Mouse (Mus musculus) forebrain, embryonic 10.5 days (tissue): ENCODE data around the gene Cdk11b. TPM values are rescaled to one million over a fixed set of nuclear protein-coding genes. Genes with fewer than 3 reads are reported as not detected.
A peak's percentile ranks its signal among the peaks of the same experiment; 100 is the strongest.
"Not testable (repeated sequence)": the region's sequence is repeated elsewhere in the genome, so short reads cannot be mapped to it uniquely, and the experiment has no call there.

ENCODE experiments used
- DNase-seq: peaks from one replicate; pipeline ENCODE4 v3.0.0-alpha.2; 2017; ENCODE audit warnings: low spot score; ENCODE audit errors: extremely low spot score
- H3K27ac ChIP-seq: fragments of 300-500 bp; sonication (generic); 2 replicates; pipeline ENCODE4 v1.5.1; 2016; ENCODE audit warnings: mild to moderate bottlenecking
- H3K27me3 ChIP-seq: fragments of 300-500 bp; sonication (generic); 2 replicates; pipeline ENCODE4 v1.6.1; 2016; ENCODE audit warnings: mild to moderate bottlenecking; ENCODE audit not compliant: poor library complexity, severe bottlenecking
- H3K36me3 ChIP-seq: fragments of 300-500 bp; sonication (generic); replicated peaks from 2 replicates; pipeline ENCODE4 v1.6.1; 2016; ENCODE audit warnings: mild to moderate bottlenecking, moderate library complexity
- H3K4me1 ChIP-seq: fragments of 300-500 bp; sonication (generic); 2 replicates; pipeline ENCODE4 v1.6.1; 2016
- H3K4me3 ChIP-seq: fragments of 300-500 bp; sonication (generic); 2 replicates; pipeline ENCODE4 v1.5.1; 2016; ENCODE audit warnings: mild to moderate bottlenecking, moderate library complexity
- H3K9me3 ChIP-seq: fragments of 300-500 bp; sonication (generic); 2 replicates; pipeline ENCODE4 v1.6.1; 2016; ENCODE audit warnings: mild to moderate bottlenecking, moderate library complexity
- WGBS: fragments of 180-500 bp; shearing (Covaris S2); methylation state at CpG from one replicate; pipeline ENCODE4 v1.1.7; 2016; 5-methylcytosine and 5-hydroxymethylcytosine counted together
- polyA plus RNA-seq: library from polyadenylated mRNA; unstranded; fragments of >200 nt; fragmentation: Nextera tagmentation; extraction: Ambion mirVana; gene quantifications from 2 replicates; pipeline ENCODE4 v1.2.1, GENCODE M21; 2016

Gene Cdk11b
- polyA plus RNA-seq, 1 experiment from 2014 or later, result 83.9 TPM

DNA sequence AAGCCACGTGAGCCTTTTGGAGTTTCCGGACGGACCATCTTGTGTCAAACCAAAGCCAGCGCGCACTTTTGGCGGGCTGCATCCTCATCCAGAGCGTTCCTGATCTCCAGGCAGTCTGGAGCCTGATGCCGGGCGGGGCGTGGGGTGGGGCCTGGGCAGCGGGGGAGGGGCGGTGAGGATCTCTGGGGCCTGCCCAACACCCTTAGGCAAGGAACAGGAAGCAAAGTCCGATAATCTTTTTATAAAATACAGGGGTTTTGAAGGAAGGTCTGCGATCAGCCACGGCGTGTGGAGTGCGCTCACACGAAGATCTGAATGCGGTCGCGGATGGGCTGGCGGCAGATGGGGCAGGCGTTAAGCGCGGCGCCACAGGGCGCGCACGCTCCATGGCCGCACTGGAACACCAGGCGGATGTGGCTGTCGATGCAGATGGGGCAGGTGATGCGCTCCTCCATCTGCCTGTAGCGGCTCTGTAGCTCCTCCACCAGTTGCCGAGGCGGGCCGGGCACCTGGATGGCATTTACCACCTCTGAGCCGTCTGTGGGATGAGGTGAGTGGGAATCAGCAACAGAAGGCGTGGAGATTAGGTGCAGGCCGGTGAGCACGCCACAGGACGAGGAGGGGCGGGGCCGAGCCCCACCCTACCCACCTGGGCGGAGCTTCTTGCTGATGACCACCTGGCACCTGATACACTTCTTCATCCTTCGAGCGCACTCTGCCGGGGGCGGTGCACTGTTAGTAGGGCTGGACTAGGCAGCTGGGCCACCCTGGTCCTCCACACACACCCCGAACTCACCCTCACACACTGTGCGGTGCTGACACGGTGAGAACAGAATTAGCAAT, 30.0 kb downstream of the Cdk11b start:
- peaks cover 45% of the 10 kb centered on the region for H3K36me3 ChIP-seq
- peak overlapping the region; percentile 60 for H3K27ac ChIP-seq
- H3K4me3 ChIP-seq, result peak overlapping the region; percentile 51
- peak; percentile 45 for DNase-seq
- H3K4me1 ChIP-seq, result peaks cover 41% of the 10 kb centered on the region
- peaks cover 73% of the 10 kb centered on the region for H3K27me3 ChIP-seq
- no peaks in the 10 kb centered on the region for H3K9me3 ChIP-seq
- whole genome bisulfite sequencing, result 2% methylated on average over 52 of the region's 52 CpGs

DNA sequence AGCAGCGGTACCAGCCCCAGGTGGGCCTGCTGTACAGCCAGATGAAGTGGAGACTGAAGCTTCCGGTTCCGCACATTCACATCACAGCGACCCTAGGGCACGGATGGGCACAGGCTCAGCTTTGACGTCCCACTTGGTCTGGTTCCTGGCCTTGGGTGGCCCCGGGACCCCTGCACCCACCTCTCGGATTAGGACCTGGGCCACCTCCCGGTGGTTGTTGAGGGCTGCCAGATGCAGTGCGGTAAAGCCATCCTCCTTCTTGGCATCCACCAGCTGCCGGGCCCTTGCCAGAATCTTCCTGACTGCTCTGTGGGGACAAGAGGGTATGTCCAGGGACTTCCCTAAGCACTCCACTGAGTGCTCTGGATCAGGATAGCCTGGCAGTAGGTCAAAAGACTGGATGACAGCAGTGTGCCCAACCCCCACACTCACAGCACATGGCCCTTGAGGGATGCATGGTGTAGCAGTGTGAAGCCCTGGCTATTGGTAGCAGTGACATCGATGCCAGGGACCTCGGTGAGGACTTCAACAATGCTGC, 31.6 kb downstream of the Cdk11b start:
- Histone ChIP-seq H3K9me3 (no peaks in the 10 kb centered on the region), H3K27ac (no peak overlapping the region), H3K36me3 (peaks cover 35% of the 10 kb centered on the region), H3K4me3 (no peak overlapping the region; the same call in 1 of the 2 replicates), H3K4me1 (peaks cover 40% of the 10 kb centered on the region), H3K27me3 (peaks cover 62% of the 10 kb centered on the region)
- DNase-seq, result no peak
- WGBS, result 90% methylated on average over 13 of the region's 13 CpGs

DNA sequence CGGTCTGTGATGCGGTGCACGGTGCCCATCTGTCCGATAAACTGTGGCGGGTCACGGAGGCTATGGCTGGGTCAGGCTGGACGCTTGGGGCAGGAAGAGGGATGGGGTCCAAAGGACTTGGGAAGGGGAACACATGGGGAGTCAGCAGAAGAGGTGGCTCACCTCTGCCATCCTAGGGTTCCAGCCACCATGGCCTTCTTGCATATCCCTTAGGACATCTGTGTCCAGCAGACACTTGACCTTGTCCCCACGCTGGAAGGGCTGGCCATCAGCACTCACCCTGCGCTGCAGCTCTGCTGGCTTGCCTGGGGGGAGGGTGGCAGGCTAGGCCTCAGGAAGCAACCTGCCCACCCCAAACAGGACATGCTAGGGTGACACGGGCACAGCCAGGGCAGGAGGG, 34.3 kb downstream of the Cdk11b start:
- Histone ChIP-seq H3K4me3 (no peak overlapping the region), H3K36me3 (peaks cover 25% of the 10 kb centered on the region), H3K27me3 (peaks cover 35% of the 10 kb centered on the region), H3K9me3 (no peaks in the 10 kb centered on the region), H3K4me1 (peaks cover 17% of the 10 kb centered on the region), H3K27ac (no peak overlapping the region)
- 92% methylated on average over 10 of the region's 10 CpGs for WGBS
- DNase-seq, result no peak

DNA sequence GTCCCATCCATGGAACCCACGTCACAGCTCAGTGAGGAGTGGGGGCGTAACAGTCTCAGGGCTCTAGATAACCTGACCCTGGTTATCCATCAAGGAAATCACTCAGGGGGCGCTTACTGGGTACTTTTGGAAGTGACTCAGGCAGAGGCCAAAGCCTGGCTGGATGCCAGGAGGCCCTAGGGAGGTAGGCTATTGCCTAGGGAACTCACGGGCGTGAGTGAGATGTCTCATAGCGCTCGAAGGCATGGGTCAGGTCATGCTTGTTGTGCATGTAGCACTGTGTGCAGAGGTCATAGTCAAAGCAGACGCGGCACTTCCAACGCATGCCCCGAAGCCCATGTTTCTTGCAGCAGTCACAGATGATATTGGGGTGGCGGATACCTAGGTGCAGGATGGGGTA, 36.0 kb downstream of the Cdk11b start:
- H3K27ac ChIP-seq, result no peak overlapping the region
- no peak for DNase-seq
- WGBS, result 93% methylated on average over 12 of the region's 12 CpGs

DNA sequence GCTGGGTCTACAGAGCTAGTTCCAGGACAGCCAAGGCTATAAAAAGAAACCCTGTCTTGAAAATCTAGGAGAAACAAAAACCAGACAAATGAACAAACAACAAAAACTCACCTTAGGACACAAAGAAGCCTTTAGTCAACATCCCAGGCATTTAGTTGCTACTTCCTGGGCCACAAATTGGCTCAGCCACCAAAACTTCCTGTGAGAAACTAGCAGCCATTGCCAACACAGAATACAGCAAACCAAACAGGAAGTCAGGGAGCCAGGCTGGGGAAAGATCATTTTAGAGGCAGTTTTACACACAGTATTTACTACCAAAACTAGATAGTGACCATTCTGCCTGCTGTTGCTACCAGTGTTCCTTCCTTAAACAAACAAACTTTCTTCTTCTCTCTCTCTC, 42.2 kb downstream of the Cdk11b start:
- Histone ChIP-seq H3K27me3 (no peaks in the 10 kb centered on the region), H3K27ac (no peak overlapping the region), H3K9me3 (no peaks in the 10 kb centered on the region), H3K4me1 (peaks cover 20% of the 10 kb centered on the region), H3K36me3 (peaks cover 3% of the 10 kb centered on the region; the same call in 1 of the 2 replicates), H3K4me3 (no peak overlapping the region)
- DNase-seq, result no peak

More for the DNA sequence above, 36.0 kb downstream of the Cdk11b start:
- Histone ChIP-seq H3K27me3 (peaks cover 18% of the 10 kb centered on the region), H3K4me3 (no peak overlapping the region), H3K4me1 (0 out of 2 replicates have a peak, but pooled peaks cover under 1% of the 10 kb centered on the region), H3K36me3 (peaks cover 28% of the 10 kb centered on the region), H3K9me3 (no peaks in the 10 kb centered on the region)

DNA sequence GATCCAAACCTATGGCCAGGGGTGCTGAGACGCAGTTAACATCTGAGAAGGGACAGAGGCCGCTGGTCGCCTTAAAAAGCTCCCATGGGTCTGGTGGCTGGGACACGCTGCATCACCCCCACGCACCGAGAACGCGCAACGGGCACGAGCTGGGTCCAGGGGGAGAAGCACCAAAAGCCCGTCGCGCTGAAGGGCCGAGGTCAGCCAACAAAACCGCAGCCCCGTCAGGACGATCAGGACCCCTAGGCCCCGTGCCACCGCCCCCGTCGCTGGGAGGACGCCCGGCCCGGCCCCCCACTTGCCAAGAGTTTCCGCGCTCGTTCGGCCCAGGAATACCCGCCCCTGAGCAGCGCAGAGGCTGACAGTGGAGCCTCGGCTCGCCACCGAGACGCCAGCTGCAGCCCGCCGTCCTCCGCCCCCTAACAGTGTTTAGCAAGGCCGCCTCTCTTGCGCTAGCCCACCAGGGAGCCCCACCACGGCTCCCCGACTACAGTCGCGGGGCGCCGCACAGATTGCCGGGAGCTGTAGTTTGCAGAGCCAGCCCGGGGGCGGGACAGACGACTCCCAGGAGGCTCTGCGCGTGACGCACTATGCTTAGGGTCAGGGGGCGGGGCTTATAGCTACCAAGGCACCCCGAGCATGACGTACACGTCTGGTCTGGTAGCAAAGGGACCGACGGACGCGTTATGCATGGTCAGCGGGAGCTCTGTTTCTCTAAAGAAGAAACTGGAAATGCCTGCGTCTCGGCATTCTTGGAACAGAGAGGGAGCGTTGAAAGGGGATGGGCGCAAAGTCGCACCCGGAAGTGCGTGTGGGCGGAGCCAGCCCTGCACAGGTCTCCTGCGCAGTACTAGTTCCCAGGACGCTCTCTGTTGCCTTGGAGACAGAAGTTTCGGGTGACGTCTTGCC, 44.3 kb downstream of the Cdk11b start, which contains the start of gene Mib2:
Mib2 (minus strand) TSS at position 510 of the 909 bp plus-strand sequence.
- WGBS, result under 1% methylated on average over 73 of the region's 73 CpGs
- H3K36me3 ChIP-seq, result peaks cover 3% of the 10 kb centered on the region; the same call in 1 of the 2 replicates
- DNase-seq, result peak; percentile 97
- peak within 1 kb of the TSS; percentile 95 for H3K4me3 ChIP-seq
- peaks cover 20% of the 10 kb centered on the region for H3K4me1 ChIP-seq
- no peaks in the 10 kb centered on the region for H3K27me3 ChIP-seq
- H3K9me3 ChIP-seq, result no peaks in the 10 kb centered on the region
- peak within 1 kb of the TSS; percentile 85 for H3K27ac ChIP-seq

DNA sequence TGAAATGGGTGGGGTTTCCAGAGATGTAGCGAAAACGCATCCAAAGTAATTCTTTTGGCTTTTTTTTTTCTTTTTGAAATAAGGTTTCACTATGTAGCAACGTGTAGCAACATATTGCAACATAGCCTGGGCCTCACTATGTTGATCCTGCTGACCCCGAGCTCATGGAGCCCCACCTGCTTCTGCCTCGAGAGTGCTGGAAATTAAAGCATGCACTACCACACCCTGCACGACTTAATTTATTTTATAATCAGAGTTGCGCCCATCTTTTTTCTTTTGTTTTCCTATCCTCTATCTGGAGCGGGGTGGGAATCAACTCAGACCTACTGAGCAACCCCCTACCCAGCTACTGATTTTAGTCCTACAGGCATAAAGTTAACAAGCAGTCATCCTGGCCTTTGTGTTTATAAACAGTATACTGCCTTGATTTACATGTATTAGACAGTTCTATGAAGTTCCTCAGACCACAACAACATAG, 45.0 kb downstream of the Cdk11b start:
- DNase-seq, result no peak
- Histone ChIP-seq H3K4me3 (peak overlapping the region; percentile 95), H3K27ac (peak overlapping the region; percentile 85), H3K9me3 (no peaks in the 10 kb centered on the region), H3K4me1 (peaks cover 20% of the 10 kb centered on the region), H3K27me3 (no peaks in the 10 kb centered on the region), H3K36me3 (no peaks in the 10 kb centered on the region; the same call in 1 of the 2 replicates)
- 1% methylated on average over 8 of the region's 8 CpGs for WGBS

DNA sequence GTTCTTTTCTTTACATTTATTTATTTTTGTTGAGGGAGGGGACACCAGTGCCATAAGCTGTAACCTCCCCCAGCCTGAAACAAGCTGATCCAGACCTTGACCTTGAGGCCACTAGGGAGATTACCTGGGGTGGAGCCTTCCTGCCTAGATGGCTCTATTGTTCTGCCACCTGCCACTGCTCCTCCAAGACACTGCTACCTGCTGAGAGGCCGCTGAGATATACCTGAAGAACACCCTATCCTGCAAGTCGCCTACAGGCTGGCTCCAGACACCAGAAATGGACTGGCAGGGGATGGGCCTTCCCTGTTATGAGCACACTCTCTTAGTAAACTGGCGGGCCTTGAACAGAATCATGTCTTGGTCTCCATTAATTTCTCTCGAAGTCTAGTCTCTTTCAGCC, 45.6 kb downstream of the Cdk11b start:
- not testable (repeated sequence) for DNase-seq, H3K9me3 ChIP-seq, H3K27ac ChIP-seq, H3K36me3 ChIP-seq, H3K27me3 ChIP-seq
- 56% methylated on average over 4 of the region's 4 CpGs for whole genome bisulfite sequencing
- Histone ChIP-seq H3K4me3 (peak overlapping the region; percentile 95; the same call in 1 of the 2 replicates), H3K4me1 (peaks cover 20% of the 10 kb centered on the region)

DNA sequence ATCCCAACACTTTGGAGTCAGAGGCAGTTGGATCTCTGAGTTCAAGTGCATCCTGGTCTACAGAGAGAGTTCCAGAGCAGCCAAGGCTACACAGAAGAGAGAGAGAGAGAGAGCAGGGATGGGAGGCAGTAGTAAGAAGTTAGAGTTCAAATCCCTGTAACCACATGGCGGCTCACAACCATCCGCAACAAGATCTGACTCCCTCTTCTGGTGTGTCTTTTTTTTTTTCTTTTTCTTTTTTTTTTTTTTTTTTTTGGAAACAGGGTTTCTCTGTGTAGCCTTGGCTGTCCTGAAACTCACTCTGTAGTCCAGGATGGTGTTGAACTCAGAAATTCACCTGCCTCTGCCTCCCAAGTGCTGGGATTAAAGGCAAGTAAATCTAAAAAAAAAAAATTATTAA, 47.4 kb downstream of the Cdk11b start:
- WGBS, result 59% methylated on average over 2 of the region's 2 CpGs
- DNase-seq, result no peak
- H3K9me3 ChIP-seq, result no peaks in the 10 kb centered on the region
- no peaks in the 10 kb centered on the region for H3K36me3 ChIP-seq
- H3K4me3 ChIP-seq, result no peak overlapping the region
- H3K4me1 ChIP-seq, result peaks cover 20% of the 10 kb centered on the region
- H3K27me3 ChIP-seq, result no peaks in the 10 kb centered on the region
- H3K27ac ChIP-seq, result no peak overlapping the region

DNA sequence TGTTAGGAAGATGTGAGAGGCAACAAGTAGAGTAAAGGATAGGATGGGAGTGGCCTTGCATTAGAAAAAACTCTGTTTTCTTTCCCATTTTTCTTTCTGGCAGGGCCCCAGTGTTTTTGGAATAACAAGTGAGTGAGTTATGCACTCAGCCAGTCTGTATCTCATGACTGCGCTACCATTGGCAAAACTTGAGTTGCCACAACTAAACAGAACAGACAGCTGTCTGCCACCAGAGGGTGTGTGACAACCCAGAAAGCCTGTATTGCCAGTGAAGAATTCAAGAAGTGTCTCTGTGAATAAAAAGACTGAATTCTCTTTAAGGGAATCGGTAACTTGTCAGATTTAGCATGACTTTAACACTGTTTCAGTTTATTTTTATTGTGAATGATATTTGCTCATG, 51.3 kb downstream of the Cdk11b start:
- H3K4me3 ChIP-seq, result no peak overlapping the region
- WGBS, result 89% methylated on average over 2 of the region's 2 CpGs
- no peaks in the 10 kb centered on the region for H3K36me3 ChIP-seq
- no peak for DNase-seq
- H3K27ac ChIP-seq, result no peak overlapping the region
- H3K4me1 ChIP-seq, result no peaks in the 10 kb centered on the region
- no peaks in the 10 kb centered on the region for H3K9me3 ChIP-seq
- no peaks in the 10 kb centered on the region for H3K27me3 ChIP-seq

DNA sequence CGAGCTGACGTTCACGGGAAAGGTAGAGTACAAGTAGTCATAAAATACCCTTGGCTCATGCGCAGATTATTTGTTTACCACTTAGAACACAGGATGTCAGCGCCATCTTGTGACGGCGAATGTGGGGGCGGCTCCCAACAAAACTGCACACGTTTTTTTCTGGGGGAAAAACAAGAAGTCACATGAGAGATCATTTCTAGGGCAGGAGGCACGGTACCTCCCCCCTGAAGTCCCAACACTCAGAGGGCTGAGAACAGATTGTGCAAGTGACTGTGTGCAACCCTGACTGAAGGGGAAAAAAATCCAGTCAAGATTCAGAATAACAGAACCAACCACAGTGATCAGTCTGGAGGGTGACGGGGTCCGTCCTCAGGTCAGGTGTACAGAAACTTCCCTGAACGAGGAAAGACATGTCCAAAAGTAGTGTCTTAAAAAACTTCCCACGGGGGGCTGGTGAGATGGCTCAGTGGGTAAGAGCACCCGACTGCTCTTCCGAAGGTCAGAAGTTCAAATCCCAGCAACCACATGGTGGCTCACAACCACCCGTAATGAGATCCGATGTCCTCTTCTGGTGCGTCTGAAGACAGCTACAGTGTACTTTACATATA, 59.1 kb downstream of the Cdk11b start:
- H3K9me3 ChIP-seq, H3K27me3 ChIP-seq, H3K4me1 ChIP-seq, DNase-seq, H3K4me3 ChIP-seq, H3K36me3 ChIP-seq, H3K27ac ChIP-seq: not testable (repeated sequence)
- 93% methylated on average over 16 of the region's 19 CpGs for WGBS

DNA sequence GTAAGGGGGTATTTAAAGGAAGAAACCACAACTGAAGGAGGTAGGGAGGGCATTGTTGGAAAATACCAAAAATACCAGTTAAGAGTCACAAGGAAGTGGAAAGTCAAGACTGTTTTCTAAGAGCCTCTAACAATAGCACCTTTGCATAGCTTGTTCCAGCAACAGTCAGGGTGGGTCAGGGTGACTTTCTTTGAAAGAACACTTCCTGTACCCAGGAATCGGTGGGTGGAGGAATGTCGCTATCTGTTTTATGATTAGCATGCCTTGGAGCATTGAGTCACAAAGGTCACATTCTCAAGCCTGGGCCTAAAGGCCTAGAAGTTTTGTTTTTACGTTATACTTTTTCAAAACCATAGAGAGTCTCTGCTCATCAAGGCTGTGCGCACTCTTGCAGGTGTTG, 63.1 kb downstream of the Cdk11b start:
- WGBS, result 93% methylated on average over 4 of the region's 4 CpGs
- not testable (repeated sequence) for H3K36me3 ChIP-seq, H3K27me3 ChIP-seq

More for the DNA sequence above, 63.1 kb downstream of the Cdk11b start:
- not testable (repeated sequence) for H3K9me3 ChIP-seq, H3K4me1 ChIP-seq, DNase-seq, H3K27ac ChIP-seq, H3K4me3 ChIP-seq
